Mouse (Mus musculus): Measurements from ENCODE around the gene Lhfpl2.
"Not testable (repeated sequence)": the region's sequence is repeated elsewhere in the genome, so short reads cannot be mapped to it uniquely, and the experiment has no call there.

Lhfpl2 gene

GRCm38 (mm10) chr13:94057563-94058560 is at the start of gene Lhfpl2:
TSS of gene Lhfpl2 (plus strand) at chr13:94057796.
- DNase-seq = peak; percentile 22

- DNase-seq = no peak
These were observed 45.5 kb upstream of the Lhfpl2 start for GRCm38 (mm10) chr13:94011996-94012575.

GRCm38 (mm10) chr13:94013986-94014385 is 43.6 kb upstream of the Lhfpl2 start:
- no peak for DNase-seq

DNA sequence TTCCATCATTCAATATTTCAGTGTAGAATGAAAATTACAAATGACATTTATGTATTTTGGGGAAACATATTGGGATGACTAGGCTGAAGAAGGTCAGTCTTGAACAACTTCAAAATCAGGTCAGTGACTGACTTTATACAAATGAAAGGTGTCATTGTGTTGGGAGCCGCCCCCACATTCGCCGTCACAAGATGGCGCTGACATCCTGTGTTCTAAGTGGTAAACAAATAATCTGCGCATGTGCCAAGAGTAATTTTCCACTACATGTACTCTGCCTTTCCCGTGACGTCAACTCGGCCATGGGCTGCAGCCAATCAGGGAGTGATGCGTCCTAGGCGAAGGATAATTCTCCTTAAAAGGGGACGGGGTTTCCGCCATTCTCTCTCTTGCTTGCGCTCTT is 33.0 kb upstream of the Lhfpl2 start:
- DNase-seq = not testable (repeated sequence)

DNA sequence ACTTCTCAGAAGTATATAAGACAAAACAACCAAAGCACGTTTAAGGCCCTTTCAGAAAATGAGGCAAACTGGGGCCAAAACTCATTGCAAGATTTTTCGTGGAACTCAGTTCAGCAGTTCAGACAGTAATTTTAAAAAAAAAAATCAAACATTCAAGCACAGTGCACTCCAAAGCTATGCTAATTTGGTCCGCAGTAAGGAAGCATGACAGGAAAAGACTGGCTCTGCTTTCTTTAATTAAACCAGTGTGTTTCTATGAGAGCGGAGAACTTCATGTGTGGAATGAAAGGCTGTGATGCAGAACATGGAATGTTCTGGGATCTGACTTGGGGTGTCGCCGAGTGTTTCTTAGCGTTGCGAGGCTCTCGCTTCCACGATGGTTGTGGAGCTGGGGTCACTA is 28.4 kb upstream of the Lhfpl2 start:
- DNase-seq = no peak

DNA sequence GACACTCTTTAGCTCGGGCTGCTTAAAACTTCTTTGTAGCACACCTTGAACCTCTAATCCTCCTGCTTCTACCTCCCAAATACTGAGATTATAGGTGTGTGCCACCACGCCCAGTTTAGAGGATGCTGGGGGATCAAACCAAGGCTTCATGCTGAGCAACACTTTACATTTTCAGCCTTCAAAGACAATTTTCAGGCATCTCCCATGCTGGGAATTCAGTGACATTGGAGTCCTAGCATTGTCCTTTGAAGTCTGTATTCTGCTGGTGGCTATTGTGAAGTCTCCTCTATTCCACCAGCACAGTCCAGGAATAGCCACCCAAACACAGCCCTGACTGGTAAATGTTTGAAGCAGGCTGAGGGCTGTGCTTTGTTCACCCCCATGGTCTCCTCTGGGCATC is 27.0 kb upstream of the Lhfpl2 start:
- DNase-seq = no peak

DNA sequence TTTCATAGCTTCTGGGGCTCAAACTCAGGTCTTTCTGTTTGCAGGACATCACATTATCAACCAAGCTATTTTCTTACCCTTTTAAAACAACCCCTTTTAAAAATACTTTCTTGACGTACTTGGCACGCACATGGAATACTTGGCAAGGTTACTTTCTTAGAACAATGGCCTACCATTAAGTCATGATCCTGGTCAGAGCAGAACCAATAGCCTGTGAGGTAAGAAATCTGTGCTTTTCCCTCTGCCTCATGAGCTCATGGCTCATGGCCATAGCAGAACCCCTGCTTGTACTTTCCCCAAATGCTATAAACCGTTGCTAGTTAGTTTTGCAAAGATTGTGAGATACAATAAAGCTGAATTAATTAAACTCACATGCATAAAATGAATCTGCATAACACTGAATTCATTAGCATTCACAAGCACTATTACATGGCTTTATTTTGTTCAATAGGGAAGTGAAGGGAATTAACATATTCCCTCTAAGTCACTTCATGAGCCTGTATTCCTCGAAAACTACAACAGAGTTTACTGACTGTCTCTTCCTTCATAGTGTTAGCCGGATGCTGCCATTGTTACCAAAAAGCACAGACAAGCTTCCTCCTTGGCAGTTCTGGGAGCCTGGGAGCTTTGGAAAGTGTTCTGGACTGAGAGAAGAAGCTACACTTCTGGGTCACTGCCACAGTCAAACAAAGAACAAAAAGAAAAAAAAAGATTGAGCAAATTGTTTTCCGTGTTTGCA is 20.1 kb upstream of the Lhfpl2 start:
- no peak for DNase-seq

DNA sequence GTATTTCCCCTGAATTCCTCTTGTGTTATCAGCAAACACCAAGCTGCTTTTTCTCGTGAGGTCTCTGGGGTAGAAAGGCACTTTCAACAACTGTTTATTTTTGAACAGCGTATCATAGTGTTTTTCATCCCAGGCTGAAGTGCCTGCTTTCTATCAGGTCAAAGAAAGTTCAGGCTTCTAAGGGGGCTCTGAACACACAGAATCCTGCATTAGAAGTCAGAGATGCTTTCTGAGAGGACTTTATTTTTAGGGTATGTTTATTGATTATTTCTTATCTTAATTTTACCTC is 19.6 kb upstream of the Lhfpl2 start:
- DNase-seq = no peak

DNA sequence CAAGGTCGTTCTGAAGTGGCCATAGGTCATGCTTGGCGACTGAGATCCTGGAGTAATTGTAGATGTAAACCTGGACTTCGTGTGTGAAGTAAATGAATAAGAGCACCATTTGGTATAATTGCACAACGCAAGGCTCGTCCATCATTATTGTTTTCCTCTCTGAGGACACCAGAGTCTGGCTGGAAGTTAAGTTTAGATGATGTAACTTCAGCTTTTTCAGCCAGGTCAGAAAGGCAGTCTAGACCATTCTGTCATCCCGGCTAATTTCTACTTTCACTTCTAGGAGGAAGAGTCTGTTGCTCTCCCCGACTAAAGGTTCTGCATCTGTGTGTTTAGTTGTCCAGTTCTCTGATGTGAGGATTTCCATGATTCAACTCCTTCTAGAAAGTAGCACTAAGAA is 7.6 kb upstream of the Lhfpl2 start:
- no peak for DNase-seq

GRCm38 (mm10) chr13:94050782-94051181 is 6.8 kb upstream of the Lhfpl2 start:
- DNase-seq = no peak

- DNase-seq = no peak
These were observed 497 bp upstream of the Lhfpl2 start for GRCm38 (mm10) chr13:94057036-94057562.

- DNase-seq = no peak
These were observed 1.1 kb downstream of the Lhfpl2 start for GRCm38 (mm10) chr13:94058642-94059222.

DNA sequence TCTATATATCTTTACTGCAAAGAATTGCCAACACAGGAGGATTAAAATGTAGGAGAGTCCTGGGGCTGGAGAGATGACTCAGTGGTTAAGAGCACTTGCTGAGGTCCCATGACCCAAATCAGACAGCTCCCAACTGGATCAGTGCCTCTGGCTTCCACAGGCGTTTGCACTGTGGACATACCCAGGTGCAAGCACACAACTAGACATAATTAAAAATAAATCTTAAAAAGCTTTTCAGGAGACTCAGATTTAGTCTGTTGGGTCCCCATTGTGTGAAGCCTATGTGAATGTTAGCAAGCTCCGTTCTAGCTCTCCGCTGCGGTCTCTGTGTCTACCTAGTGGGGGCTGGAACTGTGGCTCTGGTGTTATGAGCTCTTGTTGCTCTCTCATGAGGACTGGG is 1.8 kb downstream of the Lhfpl2 start:
- no peak for DNase-seq

GRCm38 (mm10) chr13:94059778-94060177 is 2.2 kb downstream of the Lhfpl2 start:
- peak; percentile 53 for DNase-seq

DNA sequence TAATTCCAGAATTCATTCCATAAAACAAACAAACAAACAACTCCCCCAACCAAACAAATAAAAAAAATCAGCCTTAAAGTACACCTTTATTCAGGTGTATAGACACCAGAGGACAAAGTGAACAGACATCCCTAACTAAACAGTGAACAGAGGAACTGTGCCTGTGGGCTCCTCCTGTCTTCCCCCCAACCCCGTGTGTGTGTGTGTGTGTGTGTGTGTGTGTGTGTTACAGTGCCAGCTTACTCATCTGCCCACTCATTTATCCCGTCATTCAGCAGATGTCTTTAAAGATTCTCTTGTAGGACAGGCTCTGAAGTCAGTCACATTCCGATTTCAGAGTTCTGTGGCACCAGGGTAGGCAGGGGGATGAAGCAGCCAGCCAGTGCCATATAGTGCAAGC is 2.9 kb downstream of the Lhfpl2 start:
- DNase-seq = no peak

DNA sequence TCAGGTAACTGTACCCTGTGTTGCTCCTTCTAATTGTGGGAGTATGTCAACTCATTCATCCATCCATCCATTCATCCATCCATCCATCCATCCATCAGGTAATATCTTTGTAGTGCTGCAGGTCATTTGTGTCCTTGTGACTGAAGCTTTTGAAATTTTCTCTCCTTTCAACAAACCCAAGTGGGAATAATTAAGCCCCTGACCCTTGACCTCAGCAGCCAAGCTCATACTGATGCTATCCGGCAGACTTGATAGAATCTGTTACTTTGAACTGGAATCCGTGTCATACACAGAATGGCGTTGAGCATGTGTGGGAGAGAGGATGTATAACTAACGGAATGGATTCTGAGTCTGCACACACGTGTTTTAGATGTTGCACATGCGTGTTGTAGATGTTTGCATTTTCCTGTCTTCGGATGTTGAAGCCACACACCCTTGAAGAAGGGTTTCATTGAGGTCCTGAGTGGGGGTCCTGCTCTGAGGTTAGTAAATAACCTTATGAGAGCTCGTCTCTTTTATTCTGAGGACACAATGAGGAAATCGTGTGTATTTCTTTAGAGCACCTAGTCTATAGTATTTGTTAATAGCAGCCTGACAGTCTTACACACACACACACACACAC is 3.8 kb downstream of the Lhfpl2 start:
- DNase-seq = no peak

DNA sequence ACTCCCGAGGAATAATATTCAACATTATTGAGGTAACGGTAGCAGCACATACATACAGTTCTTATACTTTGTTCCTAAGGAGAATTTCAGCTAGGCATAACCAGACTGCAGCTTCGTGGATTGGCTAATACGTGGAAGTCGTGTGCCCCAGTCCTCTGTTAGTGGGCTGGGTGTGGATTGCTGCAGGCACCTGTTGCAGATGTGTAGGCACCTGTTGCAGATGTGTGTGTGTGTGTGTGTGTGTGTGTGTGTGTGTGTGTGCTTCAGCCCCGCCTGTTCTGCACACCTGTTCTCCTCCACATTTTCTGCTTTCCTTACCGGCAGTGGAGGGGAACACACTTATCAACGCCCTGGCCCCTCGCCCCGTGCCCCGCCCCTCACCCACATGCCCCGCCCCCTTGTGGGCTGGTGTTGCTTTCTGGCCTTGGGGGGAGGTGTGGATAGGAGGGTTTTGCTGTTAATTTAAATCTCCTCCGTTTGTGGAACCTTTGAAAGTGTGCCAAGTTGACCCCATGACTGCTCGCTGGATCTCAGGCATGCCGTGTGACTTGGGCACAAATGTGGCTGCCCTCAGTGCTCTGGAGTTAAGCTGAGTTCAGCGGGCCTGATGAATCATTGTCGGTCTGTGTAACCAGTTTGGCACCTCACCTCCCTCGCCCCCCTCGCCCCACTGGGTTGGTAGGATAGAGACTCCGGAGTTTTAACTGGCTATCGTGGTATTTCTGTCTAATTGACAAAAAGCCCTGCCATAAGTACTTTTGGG is 4.9 kb downstream of the Lhfpl2 start:
- no peak for DNase-seq

DNA sequence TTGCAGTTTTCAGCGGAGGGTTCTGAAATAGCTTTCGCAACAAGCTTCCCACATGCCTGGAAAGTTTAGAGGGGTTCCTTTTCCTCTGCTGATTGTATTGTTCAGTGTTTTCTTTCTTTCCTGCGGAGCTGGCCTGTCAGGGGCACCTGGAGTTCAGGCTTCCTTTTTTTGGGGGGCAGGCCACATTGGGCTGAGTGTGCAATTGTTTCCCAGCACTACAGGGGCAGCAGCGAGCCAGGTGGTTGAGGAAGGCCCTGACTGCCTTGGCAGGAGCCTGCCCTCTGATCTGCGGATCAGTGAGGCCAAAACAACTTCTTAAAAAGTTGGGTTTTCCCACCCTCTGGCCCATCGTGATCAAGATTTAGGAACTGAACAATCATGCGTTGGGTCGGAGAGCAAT is 5.6 kb downstream of the Lhfpl2 start:
- DNase-seq = peak; percentile 32

GRCm38 (mm10) chr13:94064571-94064970 is 7.0 kb downstream of the Lhfpl2 start:
- no peak for DNase-seq

GRCm38 (mm10) chr13:94065276-94066050 is 7.9 kb downstream of the Lhfpl2 start:
- DNase-seq = no peak

- DNase-seq = no peak
These were observed 9.2 kb downstream of the Lhfpl2 start for GRCm38 (mm10) chr13:94066626-94067275.

Data from thymus, postnatal 25 days (tissue).